Mouse (Mus musculus): Measurements from ENCODE around the gene C2cd5. TPM values are rescaled to one million over a fixed set of nuclear protein-coding genes. Genes with fewer than 3 reads are reported as not detected.
A peak's percentile ranks its signal among the peaks of the same experiment; 100 is the strongest.
"Not testable (repeated sequence)": the region's sequence is repeated elsewhere in the genome, so short reads cannot be mapped to it uniquely, and the experiment has no call there.

C2cd5 gene
- polyA plus RNA-seq, 1 experiment from 2014 or later = 9.0 TPM

DNA sequence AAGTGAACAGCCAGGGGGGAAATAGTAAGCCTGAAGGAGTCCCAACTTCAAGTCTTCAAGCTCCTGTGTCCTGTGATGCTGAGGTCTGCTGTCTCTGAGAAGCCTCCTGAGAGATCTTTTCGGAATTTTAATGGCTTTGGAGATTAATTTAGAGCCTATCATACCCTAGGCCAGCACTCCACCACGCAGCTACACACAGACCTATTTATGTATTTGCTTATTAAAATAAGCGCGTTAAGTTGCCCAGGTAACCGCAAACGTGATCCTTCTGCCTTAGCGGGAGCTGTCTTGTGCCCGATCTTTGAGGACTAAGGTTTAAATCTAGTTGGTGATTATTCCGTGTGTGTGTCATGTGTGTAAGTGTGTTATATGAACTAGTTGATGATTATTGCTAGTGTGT lies 43.4 kb upstream of the C2cd5 start:
- Histone ChIP-seq H3K9ac (replicated peaks; ENCODE audit: low read depth) (no peak overlapping the region), H3K36me3 (ENCODE audit: insufficient read depth, low read length) (no peaks in the 10 kb centered on the region), H3K27me3 (replicated peaks; ENCODE audit: insufficient read depth, low read length) (no peaks in the 10 kb centered on the region), H3K4me2 (replicated peaks; ENCODE audit: low read depth, low read length) (peak overlapping the region; percentile 48; the same call in 1 of the 2 replicates), H3K4me1 (ENCODE audit: insufficient read depth, low read depth, low read length) (no peaks in the 10 kb centered on the region), H3K27ac (ENCODE audit: low read length) (no peak overlapping the region), H3K9me3 (ENCODE audit: low read length) (no peaks in the 10 kb centered on the region), H3K4me3 (ENCODE audit: low read depth, low read length) (no peak overlapping the region)
- ATAC-seq (no peak), DNase-seq (ENCODE audit: low spot score) (no peak)
- 75% methylated on average over 9 of the region's 9 CpGs for WGBS
- TF ChIP-seq EP300 (IDR thresholded peaks at IDR 0.05) (no peak), CTCF (IDR thresholded peaks at IDR 0.05) (no peak)

DNA sequence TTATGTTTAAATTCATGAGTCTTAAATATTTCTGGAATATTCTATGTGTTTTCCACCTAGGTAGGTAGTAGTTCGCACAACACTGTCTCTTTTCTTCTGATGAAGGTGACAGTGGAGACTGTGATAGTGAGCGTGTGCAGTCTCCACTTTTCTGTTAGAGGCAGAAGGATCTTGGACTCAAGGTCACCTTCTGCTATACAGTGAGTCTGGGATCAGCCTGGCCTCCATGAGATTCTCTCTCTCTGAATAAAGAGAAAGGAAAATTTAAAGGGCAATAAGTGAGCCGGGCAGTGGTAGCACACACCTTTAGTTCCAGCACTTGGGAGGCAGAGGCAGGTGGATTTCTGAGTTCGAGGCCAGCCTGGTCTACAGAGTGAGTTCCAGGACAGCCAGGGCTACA lies 42.9 kb upstream of the C2cd5 start:
- Histone ChIP-seq H3K9ac (replicated peaks; ENCODE audit: low read depth) (no peak overlapping the region), H3K9me3 (ENCODE audit: low read length) (no peaks in the 10 kb centered on the region), H3K4me3 (ENCODE audit: low read depth, low read length) (no peak overlapping the region), H3K27me3 (replicated peaks; ENCODE audit: insufficient read depth, low read length) (no peaks in the 10 kb centered on the region), H3K36me3 (ENCODE audit: insufficient read depth, low read length) (no peaks in the 10 kb centered on the region), H3K27ac (ENCODE audit: low read length) (no peak overlapping the region), H3K4me1 (ENCODE audit: insufficient read depth, low read depth, low read length) (no peaks in the 10 kb centered on the region), H3K4me2 (replicated peaks; ENCODE audit: low read depth, low read length) (no peak overlapping the region)
- TF ChIP-seq CTCF (IDR thresholded peaks at IDR 0.05) (no peak), EP300 (IDR thresholded peaks at IDR 0.05) (no peak)
- ATAC-seq (no peak), DNase-seq (ENCODE audit: low spot score) (no peak)
- 95% methylated on average over 3 of the region's 4 CpGs for WGBS

DNA sequence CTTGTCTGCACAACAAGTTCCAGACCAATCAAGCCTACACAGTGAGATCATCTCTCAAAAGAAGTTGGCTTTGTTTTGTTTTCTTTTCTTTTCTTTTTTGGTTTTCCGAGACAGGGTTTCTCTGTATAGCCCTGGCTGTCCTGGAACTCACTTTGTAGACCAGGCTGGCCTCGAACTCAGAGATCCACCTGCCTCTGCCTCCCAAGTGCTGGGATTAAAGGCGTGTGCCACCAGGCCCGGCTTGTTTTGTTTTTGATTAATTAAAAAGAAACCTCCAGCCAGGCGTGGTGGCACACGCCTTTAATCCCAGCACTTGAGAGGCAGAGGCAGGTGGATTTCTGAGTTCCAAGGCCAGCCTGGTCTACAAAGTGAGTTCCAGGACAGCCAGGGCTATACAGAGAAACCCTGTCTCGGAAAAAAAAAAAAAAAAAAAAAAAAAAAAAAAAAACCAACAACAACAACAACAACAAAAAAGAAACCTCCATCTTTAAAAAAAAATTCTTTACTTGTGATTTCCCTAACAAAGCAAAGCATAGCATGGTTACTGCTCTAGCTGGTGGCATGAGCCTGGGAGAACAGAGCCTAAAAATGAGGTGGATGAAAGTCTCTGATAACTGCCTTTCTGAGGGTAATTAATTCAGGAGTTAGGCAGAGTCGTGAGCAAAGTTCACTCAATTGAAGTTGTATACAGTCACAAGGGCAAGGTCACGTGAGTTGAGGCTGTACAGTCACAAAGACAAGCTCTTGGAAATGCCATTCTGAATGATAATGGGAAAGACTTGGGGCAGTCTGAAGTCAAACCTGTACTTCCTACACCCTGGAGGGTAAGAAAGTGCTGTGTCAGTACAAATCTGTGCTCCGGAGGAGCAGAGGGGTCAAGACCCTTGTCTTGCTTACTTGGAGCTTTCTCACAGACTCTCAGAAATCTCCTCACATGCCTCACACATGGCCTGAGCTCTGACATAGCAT lies 42.0 kb upstream of the C2cd5 start:
- H3K4me2 ChIP-seq (replicated peaks; ENCODE audit: low read depth, low read length); H3K9ac ChIP-seq (replicated peaks; ENCODE audit: low read depth); H3K36me3 ChIP-seq (ENCODE audit: insufficient read depth, low read length); H3K9me3 ChIP-seq (ENCODE audit: low read length); H3K4me3 ChIP-seq (ENCODE audit: low read depth, low read length); H3K4me1 ChIP-seq (ENCODE audit: insufficient read depth, low read depth, low read length); H3K27ac ChIP-seq (ENCODE audit: low read length); ATAC-seq; DNase-seq (ENCODE audit: low spot score); H3K27me3 ChIP-seq (replicated peaks; ENCODE audit: insufficient read depth, low read length): not testable (repeated sequence)
- 79% methylated on average over 9 of the region's 10 CpGs for WGBS

DNA sequence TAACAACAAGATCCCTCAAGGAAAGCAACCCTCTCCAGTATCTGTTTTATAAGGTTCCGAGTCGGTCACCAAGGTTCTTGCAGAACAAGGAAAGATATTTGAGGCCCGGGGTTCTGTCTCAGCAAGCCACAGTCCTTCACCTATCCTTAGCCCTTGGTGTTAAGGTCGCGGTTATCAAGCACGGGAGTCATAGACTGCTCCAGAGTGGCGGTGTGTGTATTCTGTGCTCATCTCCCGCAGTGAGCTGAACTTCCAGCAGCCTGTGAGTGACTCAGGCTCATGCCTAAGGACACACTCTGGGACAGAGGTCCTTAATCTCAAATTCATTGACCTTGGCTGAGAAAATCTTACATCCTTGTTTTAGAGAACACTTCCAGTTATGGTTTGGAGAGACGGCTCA lies 40.9 kb upstream of the C2cd5 start:
- DNase-seq (ENCODE audit: low spot score) (no peak), ATAC-seq (no peak)
- H3K4me2 ChIP-seq (replicated peaks; ENCODE audit: low read depth, low read length) = no peak overlapping the region
- H3K4me3 ChIP-seq (ENCODE audit: low read depth, low read length) = no peak overlapping the region
- TF ChIP-seq EP300 (IDR thresholded peaks at IDR 0.05) (no peak), CTCF (IDR thresholded peaks at IDR 0.05) (no peak)
- H3K9me3 ChIP-seq (ENCODE audit: low read length) = no peaks in the 10 kb centered on the region
- 86% methylated on average over 9 of the region's 9 CpGs for WGBS
- H3K36me3 ChIP-seq (ENCODE audit: insufficient read depth, low read length) = no peaks in the 10 kb centered on the region
- H3K27me3 ChIP-seq (replicated peaks; ENCODE audit: insufficient read depth, low read length) = no peaks in the 10 kb centered on the region
- H3K9ac ChIP-seq (replicated peaks; ENCODE audit: low read depth) = no peak overlapping the region
- H3K27ac ChIP-seq (ENCODE audit: low read length) = no peak overlapping the region
- no peaks in the 10 kb centered on the region for H3K4me1 ChIP-seq (ENCODE audit: insufficient read depth, low read depth, low read length)

DNA sequence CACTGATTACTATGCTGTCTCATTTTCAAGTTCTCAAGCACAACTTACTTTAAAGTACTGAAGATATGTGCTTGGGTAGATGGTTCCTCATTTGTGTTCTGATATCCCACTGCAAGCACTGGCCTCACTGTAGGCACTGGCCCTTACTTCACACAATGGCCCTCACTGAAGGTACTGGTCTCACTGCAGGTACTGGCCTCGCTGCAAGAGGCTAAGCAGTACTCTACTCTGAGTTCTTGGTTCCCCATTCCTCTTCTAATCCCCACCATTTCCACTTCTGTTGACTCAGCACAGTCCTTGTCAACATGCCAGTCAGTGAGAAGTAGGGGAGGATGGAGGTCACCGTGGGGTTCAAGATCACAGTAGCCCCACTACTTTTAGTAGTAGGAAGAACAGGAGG lies 39.5 kb upstream of the C2cd5 start:
- whole genome bisulfite sequencing = 72% methylated on average over 2 of the region's 2 CpGs
- Histone ChIP-seq H3K36me3 (ENCODE audit: insufficient read depth, low read length) (no peaks in the 10 kb centered on the region), H3K9ac (replicated peaks; ENCODE audit: low read depth) (no peak overlapping the region), H3K27me3 (replicated peaks; ENCODE audit: insufficient read depth, low read length) (no peaks in the 10 kb centered on the region), H3K4me2 (replicated peaks; ENCODE audit: low read depth, low read length) (no peak overlapping the region), H3K27ac (ENCODE audit: low read length) (no peak overlapping the region), H3K4me1 (ENCODE audit: insufficient read depth, low read depth, low read length) (no peaks in the 10 kb centered on the region), H3K4me3 (ENCODE audit: low read depth, low read length) (no peak overlapping the region), H3K9me3 (ENCODE audit: low read length) (no peaks in the 10 kb centered on the region)
- ATAC-seq = no peak
- DNase-seq (ENCODE audit: low spot score) = no peak
- TF ChIP-seq CTCF (IDR thresholded peaks at IDR 0.05) (no peak), EP300 (IDR thresholded peaks at IDR 0.05) (no peak)

DNA sequence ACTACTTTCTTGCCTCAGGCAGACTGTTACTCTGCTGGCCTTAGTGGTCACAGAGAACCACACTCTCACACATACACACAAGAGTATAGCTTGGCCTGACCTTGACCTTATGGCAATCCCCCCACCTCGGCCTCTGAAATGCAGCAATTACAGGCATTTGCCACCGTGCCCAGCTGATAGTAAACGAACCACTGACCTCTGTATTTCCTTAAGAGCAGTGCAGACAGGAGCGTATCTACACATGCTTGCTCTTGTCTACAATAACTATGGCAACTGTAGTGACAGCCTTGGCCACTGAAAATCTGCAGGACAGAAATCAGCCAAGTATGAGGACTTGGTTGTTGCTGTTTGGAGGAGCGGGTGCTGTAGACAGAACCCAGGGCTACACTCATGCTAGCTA lies 37.4 kb upstream of the C2cd5 start:
- H3K27me3 ChIP-seq (replicated peaks; ENCODE audit: insufficient read depth, low read length) = no peaks in the 10 kb centered on the region
- no peaks in the 10 kb centered on the region for H3K4me1 ChIP-seq (ENCODE audit: insufficient read depth, low read depth, low read length)
- ATAC-seq (no peak), DNase-seq (ENCODE audit: low spot score) (no peak)
- H3K9me3 ChIP-seq (ENCODE audit: low read length) = no peaks in the 10 kb centered on the region
- no peak overlapping the region for H3K9ac ChIP-seq (replicated peaks; ENCODE audit: low read depth)
- no peaks in the 10 kb centered on the region for H3K36me3 ChIP-seq (ENCODE audit: insufficient read depth, low read length)
- no peak overlapping the region for H3K4me2 ChIP-seq (replicated peaks; ENCODE audit: low read depth, low read length)
- no peak overlapping the region for H3K4me3 ChIP-seq (ENCODE audit: low read depth, low read length)
- H3K27ac ChIP-seq (ENCODE audit: low read length) = no peak overlapping the region
- 58% methylated on average over 5 of the region's 5 CpGs for WGBS
- no peak for TF ChIP-seq CTCF (IDR thresholded peaks at IDR 0.05)
- TF ChIP-seq EP300 (IDR thresholded peaks at IDR 0.05) = no peak

Measured in lung, postnatal 0 days (tissue).